Mouse (Mus musculus): ENCODE measurements at regions not wholly inside any gene's neighbourhood (a gene's known extent, or its start where the extent isn't known, plus 50 kb on each side); places are given as distances from the start of the nearest gene placed in this dataset.

GRCm38 (mm10) chr17:88195893-88196292, 130.8 kb upstream of the Fbxo11 start:
- DNase-seq (ENCODE audit: low read depth, low spot score) = no peak
- Histone ChIP-seq H3K36me3 (ENCODE audit: control insufficient read depth, insufficient read depth, low read length, poor library complexity, severe bottlenecking) (no peaks in the 10 kb centered on the region), H3K27me3 (ENCODE audit: control insufficient read depth, insufficient read depth, low read length, poor library complexity, severe bottlenecking) (no peaks in the 10 kb centered on the region)

DNA sequence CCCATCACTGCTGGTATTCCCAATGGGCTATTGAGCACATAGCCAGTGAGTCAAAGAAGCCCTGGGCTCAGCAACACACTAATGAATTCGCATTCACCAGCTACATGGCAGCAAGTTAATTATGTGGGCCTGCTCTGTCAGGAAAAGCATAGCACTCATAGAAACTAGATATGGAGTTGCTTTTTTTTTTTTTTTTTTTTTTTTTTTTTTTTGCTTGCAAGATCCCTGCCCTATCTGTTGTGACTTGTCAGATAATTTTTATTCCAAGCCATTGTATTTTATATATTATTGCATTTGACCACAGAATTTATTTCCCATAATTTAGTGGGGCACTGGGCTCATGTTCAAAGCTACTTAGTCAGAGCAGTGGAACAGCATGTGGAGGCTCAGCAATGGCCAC, 131.2 kb upstream of the Fbxo11 start:
- DNase-seq (ENCODE audit: low read depth, low spot score) = no peak
- no peaks in the 10 kb centered on the region for H3K36me3 ChIP-seq (ENCODE audit: control insufficient read depth, insufficient read depth, low read length, poor library complexity, severe bottlenecking)
- no peaks in the 10 kb centered on the region for H3K27me3 ChIP-seq (ENCODE audit: control insufficient read depth, insufficient read depth, low read length, poor library complexity, severe bottlenecking)

- no peaks in the 10 kb centered on the region for H3K36me3 ChIP-seq (ENCODE audit: control insufficient read depth, insufficient read depth, low read length, poor library complexity, severe bottlenecking)
- no peaks in the 10 kb centered on the region for H3K27me3 ChIP-seq (ENCODE audit: control insufficient read depth, insufficient read depth, low read length, poor library complexity, severe bottlenecking)
- no peak for DNase-seq (ENCODE audit: low read depth, low spot score)
These were observed 132.3 kb upstream of the Fbxo11 start for GRCm38 (mm10) chr17:88197381-88197780.

DNA sequence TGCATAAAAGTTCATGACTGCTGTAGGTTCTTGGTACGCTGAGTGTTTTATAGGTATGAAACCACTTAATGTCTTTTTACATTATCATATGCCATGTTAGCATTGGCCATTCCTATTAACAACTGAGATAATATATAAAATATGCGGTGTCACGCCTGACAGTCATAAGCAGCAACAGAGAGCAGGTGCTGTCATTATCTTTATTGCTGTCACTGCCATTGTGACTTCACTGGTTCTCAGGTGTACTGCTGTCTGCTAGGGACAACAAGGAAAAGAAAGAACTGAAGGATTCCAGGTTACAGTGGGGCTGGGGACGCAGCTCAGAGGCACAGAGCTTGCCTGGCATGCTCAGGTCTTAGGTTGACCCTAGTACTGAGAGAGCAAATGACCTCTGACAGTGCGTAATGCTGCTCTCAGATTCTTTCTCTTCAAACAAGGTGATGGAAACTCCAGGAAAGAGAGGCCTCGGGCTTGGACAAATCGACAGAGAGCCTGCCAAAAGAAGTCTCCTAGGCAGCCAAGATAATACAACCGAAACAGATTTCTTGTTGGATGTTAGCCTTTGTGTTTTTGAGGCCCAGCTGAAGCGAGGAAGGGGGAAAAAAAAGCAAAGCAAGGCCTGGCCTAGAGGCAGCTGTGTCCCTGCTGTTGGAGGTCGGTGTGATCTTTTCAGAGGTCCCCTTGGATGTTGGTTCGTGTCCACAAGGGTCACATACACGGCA, 136.3 kb upstream of the Fbxo11 start:
- no peak for DNase-seq (ENCODE audit: low read depth, low spot score)
- no peaks in the 10 kb centered on the region for H3K27me3 ChIP-seq (ENCODE audit: control insufficient read depth, insufficient read depth, low read length, poor library complexity, severe bottlenecking)
- no peaks in the 10 kb centered on the region for H3K36me3 ChIP-seq (ENCODE audit: control insufficient read depth, insufficient read depth, low read length, poor library complexity, severe bottlenecking)

- no peak for DNase-seq (ENCODE audit: low read depth, low spot score)
- H3K27me3 ChIP-seq (ENCODE audit: control insufficient read depth, insufficient read depth, low read length, poor library complexity, severe bottlenecking) = no peaks in the 10 kb centered on the region
- H3K36me3 ChIP-seq (ENCODE audit: control insufficient read depth, insufficient read depth, low read length, poor library complexity, severe bottlenecking) = no peaks in the 10 kb centered on the region
These were observed 137.1 kb upstream of the Fbxo11 start for GRCm38 (mm10) chr17:88202214-88202613.

DNA sequence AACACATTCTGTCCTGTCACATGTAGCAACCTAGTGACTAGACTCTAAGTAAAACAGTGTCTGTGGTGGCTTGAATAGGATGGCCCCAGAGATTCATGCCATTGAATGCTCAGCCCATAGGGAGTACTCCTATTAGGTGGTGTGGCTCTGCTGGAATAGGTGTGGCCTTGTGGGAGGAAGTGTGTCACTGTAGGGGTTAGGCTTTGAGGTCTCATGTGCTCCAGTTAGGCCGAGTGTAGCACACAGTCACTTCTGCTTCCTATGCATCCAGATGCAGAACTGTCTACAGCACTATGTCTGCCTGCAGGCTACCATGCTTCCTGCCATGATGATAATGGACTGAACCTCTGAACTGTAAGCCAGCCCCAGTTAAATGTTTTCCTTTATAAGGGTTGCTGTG, 144.5 kb upstream of the Fbxo11 start:
- Histone ChIP-seq H3K27me3 (ENCODE audit: control insufficient read depth, insufficient read depth, low read length, poor library complexity, severe bottlenecking) (no peaks in the 10 kb centered on the region), H3K36me3 (ENCODE audit: control insufficient read depth, insufficient read depth, low read length, poor library complexity, severe bottlenecking) (no peaks in the 10 kb centered on the region)
- peak; percentile 61 for DNase-seq (ENCODE audit: low read depth, low spot score)

DNA sequence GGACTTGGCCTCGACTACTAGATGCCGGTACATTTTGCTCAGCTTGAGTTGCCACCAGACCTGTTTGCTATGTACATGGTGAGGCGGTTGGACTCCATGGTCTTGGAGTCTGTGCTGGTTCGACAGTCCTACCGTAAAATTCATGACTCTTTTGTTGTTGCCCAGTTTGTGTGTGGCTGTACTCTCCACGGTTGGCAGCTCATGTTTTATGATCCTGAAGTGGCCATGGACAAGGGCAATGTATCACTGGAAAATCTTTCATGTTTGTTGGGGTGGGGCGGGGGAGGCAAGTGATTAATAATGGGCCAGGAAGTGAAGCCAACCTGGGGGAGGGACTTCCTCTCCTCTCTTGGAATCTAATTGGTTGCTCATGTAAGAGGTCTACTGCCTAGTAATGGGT, 147.0 kb upstream of the Fbxo11 start:
- no peaks in the 10 kb centered on the region for H3K36me3 ChIP-seq (ENCODE audit: control insufficient read depth, insufficient read depth, low read length, poor library complexity, severe bottlenecking)
- no peaks in the 10 kb centered on the region for H3K27me3 ChIP-seq (ENCODE audit: control insufficient read depth, insufficient read depth, low read length, poor library complexity, severe bottlenecking)
- DNase-seq (ENCODE audit: low read depth, low spot score) = no peak

DNA sequence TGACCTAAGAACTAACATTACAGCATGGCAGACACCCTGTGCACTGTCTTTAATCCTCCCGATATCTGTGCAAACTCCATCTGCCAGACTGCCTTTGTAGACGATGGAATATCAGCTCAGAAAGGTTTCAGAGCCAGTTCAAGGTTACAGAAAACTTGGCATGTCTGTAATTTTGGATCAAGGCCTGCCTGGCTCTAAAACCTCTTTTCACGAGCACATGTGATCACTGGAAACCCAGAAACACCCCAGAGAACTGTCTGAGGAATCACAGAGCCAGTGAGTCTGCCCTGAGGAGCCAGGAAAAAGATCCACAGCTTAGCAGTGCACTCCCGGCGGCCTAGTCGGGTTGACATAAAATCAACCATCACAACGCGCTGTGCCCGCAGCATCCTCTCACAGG, 149.7 kb upstream of the Fbxo11 start:
- Histone ChIP-seq H3K36me3 (ENCODE audit: control insufficient read depth, insufficient read depth, low read length, poor library complexity, severe bottlenecking) (no peaks in the 10 kb centered on the region), H3K27me3 (ENCODE audit: control insufficient read depth, insufficient read depth, low read length, poor library complexity, severe bottlenecking) (no peaks in the 10 kb centered on the region)
- DNase-seq (ENCODE audit: low read depth, low spot score) = no peak

DNA sequence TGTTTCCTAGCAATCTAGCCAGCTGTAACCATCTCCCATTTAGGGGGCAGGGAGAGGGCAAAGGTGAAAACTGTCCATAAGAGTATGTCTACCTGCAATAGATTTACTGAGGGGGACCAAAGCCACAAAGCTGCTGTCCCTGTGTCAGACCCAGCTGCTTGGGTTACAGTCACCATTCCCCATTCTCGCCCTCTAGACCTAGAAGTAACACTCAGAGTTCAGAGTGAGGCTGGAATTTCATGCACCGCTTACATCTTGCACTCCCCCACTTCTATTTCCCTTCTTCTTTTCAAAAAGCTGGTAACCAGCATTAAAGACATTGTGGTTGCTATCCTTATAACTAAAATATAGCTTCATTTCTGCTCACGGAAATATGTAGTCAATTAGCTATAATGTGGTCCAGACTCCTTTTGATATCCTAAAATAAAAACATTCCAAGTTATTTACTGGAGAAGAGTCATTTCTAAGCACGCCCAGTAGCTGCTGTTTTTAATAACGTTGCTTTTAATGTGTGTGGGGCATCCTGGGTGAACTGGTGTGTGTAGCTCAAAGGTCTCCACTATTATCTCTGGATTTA, 157.4 kb upstream of the Fbxo11 start:
- no peaks in the 10 kb centered on the region for H3K27me3 ChIP-seq (ENCODE audit: control insufficient read depth, insufficient read depth, low read length, poor library complexity, severe bottlenecking)
- H3K36me3 ChIP-seq (ENCODE audit: control insufficient read depth, insufficient read depth, low read length, poor library complexity, severe bottlenecking) = no peaks in the 10 kb centered on the region
- DNase-seq (ENCODE audit: low read depth, low spot score) = no peak

GRCm38 (mm10) chr17:88240476-88240875, 175.4 kb upstream of the Fbxo11 start:
- no peaks in the 10 kb centered on the region for H3K27me3 ChIP-seq (ENCODE audit: control insufficient read depth, insufficient read depth, low read length, poor library complexity, severe bottlenecking)
- DNase-seq (ENCODE audit: low read depth, low spot score) = no peak
- no peaks in the 10 kb centered on the region for H3K36me3 ChIP-seq (ENCODE audit: control insufficient read depth, insufficient read depth, low read length, poor library complexity, severe bottlenecking)

DNA sequence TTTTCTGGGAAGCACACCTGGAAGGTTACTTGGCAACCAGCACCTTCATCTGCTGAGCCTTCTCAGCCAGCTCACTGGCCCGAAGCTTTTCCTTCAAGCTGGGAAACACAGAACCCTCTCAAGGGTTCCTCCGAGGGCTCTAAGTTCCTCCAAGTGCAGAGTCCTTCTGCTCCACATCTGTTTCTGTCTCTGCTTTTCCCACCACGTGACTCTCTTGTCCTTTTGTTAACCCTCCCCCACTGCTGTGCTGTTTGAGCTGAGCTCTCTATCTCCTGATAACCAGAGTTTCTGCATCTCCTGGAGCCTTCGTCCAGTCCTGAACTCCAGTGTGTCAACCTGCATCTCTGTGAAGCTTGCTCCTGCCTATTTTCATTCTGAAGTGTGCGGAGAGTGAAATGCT, 183.5 kb upstream of the Fbxo11 start:
- Histone ChIP-seq H3K36me3 (ENCODE audit: control insufficient read depth, insufficient read depth, low read length, poor library complexity, severe bottlenecking) (no peaks in the 10 kb centered on the region), H3K27me3 (ENCODE audit: control insufficient read depth, insufficient read depth, low read length, poor library complexity, severe bottlenecking) (no peaks in the 10 kb centered on the region)
- no peak for DNase-seq (ENCODE audit: low read depth, low spot score)

GRCm38 (mm10) chr17:88251949-88252521, 186.9 kb upstream of the Fbxo11 start:
- DNase-seq (ENCODE audit: low read depth, low spot score) = peak; percentile 75
- Histone ChIP-seq H3K36me3 (ENCODE audit: control insufficient read depth, insufficient read depth, low read length, poor library complexity, severe bottlenecking) (no peaks in the 10 kb centered on the region), H3K27me3 (ENCODE audit: control insufficient read depth, insufficient read depth, low read length, poor library complexity, severe bottlenecking) (no peaks in the 10 kb centered on the region)

- peak; percentile 82 for DNase-seq (ENCODE audit: low read depth, low spot score)
- no peaks in the 10 kb centered on the region for H3K27me3 ChIP-seq (ENCODE audit: control insufficient read depth, insufficient read depth, low read length, poor library complexity, severe bottlenecking)
These were observed 184.5 kb upstream of the Foxn2 start for GRCm38 (mm10) chr17:88255744-88256598.

DNA sequence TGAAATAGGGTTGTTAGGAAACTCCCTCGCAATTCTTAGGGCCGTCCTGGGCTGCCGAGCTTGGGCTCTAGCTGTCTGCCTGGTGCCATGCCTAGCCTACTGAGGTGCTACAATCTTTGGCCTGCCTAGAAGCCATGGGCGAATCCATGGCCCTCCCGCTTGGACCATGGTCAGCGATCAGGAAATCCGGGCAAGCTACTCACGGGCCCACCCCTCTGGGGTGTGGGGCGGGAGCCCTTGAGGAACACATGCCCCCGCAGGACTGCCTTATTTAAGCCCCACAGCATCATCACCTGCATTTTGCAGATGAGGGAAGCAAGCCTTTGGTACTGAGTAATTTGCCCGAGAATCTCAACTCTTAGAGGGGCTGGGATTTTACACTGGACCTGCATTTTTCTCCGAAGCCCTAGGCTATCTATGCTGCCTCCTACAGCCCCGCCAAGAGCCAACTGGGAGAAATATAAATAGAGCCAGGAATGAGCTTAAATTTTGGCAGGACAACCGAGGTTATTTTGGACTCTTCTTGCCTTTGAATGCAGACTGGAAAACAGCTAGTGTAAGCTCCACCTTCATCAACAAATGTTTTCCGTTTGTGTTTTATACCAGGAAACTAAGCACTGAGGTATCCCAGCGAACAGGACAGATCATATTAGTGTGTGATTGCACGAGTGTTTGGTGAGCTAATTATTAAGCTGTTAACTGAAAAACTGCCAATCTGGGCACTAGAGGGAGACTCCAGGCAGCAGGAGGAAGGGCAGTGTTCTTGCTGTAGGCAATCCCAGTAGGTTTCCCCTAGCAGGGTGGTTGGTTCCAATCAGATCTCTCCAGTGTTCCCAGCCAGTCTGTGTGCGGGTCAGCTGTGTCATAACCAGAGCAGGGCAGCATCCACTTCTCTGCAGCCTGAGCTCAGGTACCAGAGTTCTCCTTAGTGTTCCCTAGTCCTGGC, 183.6 kb upstream of the Foxn2 start:
- DNase-seq (ENCODE audit: low read depth, low spot score) = peak; percentile 54
- Histone ChIP-seq H3K27me3 (ENCODE audit: control insufficient read depth, insufficient read depth, low read length, poor library complexity, severe bottlenecking) (no peaks in the 10 kb centered on the region), H3K36me3 (ENCODE audit: control insufficient read depth, insufficient read depth, low read length, poor library complexity, severe bottlenecking) (no peaks in the 10 kb centered on the region)

More at GRCm38 (mm10) chr17:88255744-88256598, 184.5 kb upstream of the Foxn2 start:
- no peaks in the 10 kb centered on the region for H3K36me3 ChIP-seq (ENCODE audit: control insufficient read depth, insufficient read depth, low read length, poor library complexity, severe bottlenecking)
